Mouse (Mus musculus): ENCODE results near the gene Prtn3. TPM values are rescaled to one million over a fixed set of nuclear protein-coding genes. Genes with fewer than 3 reads are reported as not detected.

The Prtn3 gene
- polyA plus RNA-seq (2012; rRNA removed), result 18.0 and 28.0 TPM in 2 replicates

GRCm38 (mm10) chr10:79874290-79874862, at the start of gene Prtn3, which contains the start of gene Plppr3:
Gene Prtn3 (plus strand): TSS chr10:79874476.
Gene Plppr3 (minus strand): TSS chr10:79874634.
- peak; percentile 94 for DNase-seq (ENCODE audit: low read depth)
- TF ChIP-seq POLR2A (IDR thresholded peaks at IDR 0.05; ENCODE audit: borderline replicate concordance, extremely low read depth, insufficient read depth, insufficient read length, poor library complexity, severe bottlenecking) (peak; percentile 81), CTCF (IDR thresholded peaks at IDR 0.05; ENCODE audit: borderline replicate concordance, extremely low read depth, insufficient read depth, insufficient read length) (no peak)

- TF ChIP-seq CTCF (IDR thresholded peaks at IDR 0.05; ENCODE audit: borderline replicate concordance, extremely low read depth, insufficient read depth, insufficient read length) (no peak), POLR2A (IDR thresholded peaks at IDR 0.05; ENCODE audit: borderline replicate concordance, extremely low read depth, insufficient read depth, insufficient read length, poor library complexity, severe bottlenecking) (no peak)
- DNase-seq (ENCODE audit: low read depth), result no peak
Measured at GRCm38 (mm10) chr10:79831583-79831982, 42.7 kb upstream of the Prtn3 start.

- TF ChIP-seq POLR2A (IDR thresholded peaks at IDR 0.05; ENCODE audit: borderline replicate concordance, extremely low read depth, insufficient read depth, insufficient read length, poor library complexity, severe bottlenecking) (no peak), CTCF (IDR thresholded peaks at IDR 0.05; ENCODE audit: borderline replicate concordance, extremely low read depth, insufficient read depth, insufficient read length) (no peak)
- no peak for DNase-seq (ENCODE audit: low read depth)
Measured at GRCm38 (mm10) chr10:79832026-79832785, 42.1 kb upstream of the Prtn3 start.

GRCm38 (mm10) chr10:79832786-79833181, 41.5 kb upstream of the Prtn3 start:
- TF ChIP-seq CTCF (IDR thresholded peaks at IDR 0.05; ENCODE audit: borderline replicate concordance, extremely low read depth, insufficient read depth, insufficient read length) (no peak), POLR2A (IDR thresholded peaks at IDR 0.05; ENCODE audit: borderline replicate concordance, extremely low read depth, insufficient read depth, insufficient read length, poor library complexity, severe bottlenecking) (no peak)
- DNase-seq (ENCODE audit: low read depth), result no peak

- TF ChIP-seq CTCF (IDR thresholded peaks at IDR 0.05; ENCODE audit: borderline replicate concordance, extremely low read depth, insufficient read depth, insufficient read length), result peak; percentile 98
- TF ChIP-seq POLR2A (IDR thresholded peaks at IDR 0.05; ENCODE audit: borderline replicate concordance, extremely low read depth, insufficient read depth, insufficient read length, poor library complexity, severe bottlenecking), result no peak
- DNase-seq (ENCODE audit: low read depth), result peak; percentile 88
Measured at GRCm38 (mm10) chr10:79834769-79835398, 39.4 kb upstream of the Prtn3 start.

GRCm38 (mm10) chr10:79836918-79837317, 37.4 kb upstream of the Prtn3 start:
- TF ChIP-seq CTCF (IDR thresholded peaks at IDR 0.05; ENCODE audit: borderline replicate concordance, extremely low read depth, insufficient read depth, insufficient read length) (peak; percentile 18; the same call in 1 of the 2 replicates), POLR2A (IDR thresholded peaks at IDR 0.05; ENCODE audit: borderline replicate concordance, extremely low read depth, insufficient read depth, insufficient read length, poor library complexity, severe bottlenecking) (no peak)
- no peak for DNase-seq (ENCODE audit: low read depth)

- no peak for DNase-seq (ENCODE audit: low read depth)
- TF ChIP-seq CTCF (IDR thresholded peaks at IDR 0.05; ENCODE audit: borderline replicate concordance, extremely low read depth, insufficient read depth, insufficient read length) (no peak), POLR2A (IDR thresholded peaks at IDR 0.05; ENCODE audit: borderline replicate concordance, extremely low read depth, insufficient read depth, insufficient read length, poor library complexity, severe bottlenecking) (no peak)
Measured at GRCm38 (mm10) chr10:79838151-79838550, 36.1 kb upstream of the Prtn3 start.

- no peak for TF ChIP-seq POLR2A (IDR thresholded peaks at IDR 0.05; ENCODE audit: borderline replicate concordance, extremely low read depth, insufficient read depth, insufficient read length, poor library complexity, severe bottlenecking)
- no peak for TF ChIP-seq CTCF (IDR thresholded peaks at IDR 0.05; ENCODE audit: borderline replicate concordance, extremely low read depth, insufficient read depth, insufficient read length)
- DNase-seq (ENCODE audit: low read depth), result no peak
Measured at GRCm38 (mm10) chr10:79840091-79840490, 34.2 kb upstream of the Prtn3 start.

- DNase-seq (ENCODE audit: low read depth), result peak; percentile 78
- 0 out of 2 replicates have a peak, but pooled peaks have one; percentile 10 for TF ChIP-seq POLR2A (IDR thresholded peaks at IDR 0.05; ENCODE audit: borderline replicate concordance, extremely low read depth, insufficient read depth, insufficient read length, poor library complexity, severe bottlenecking)
- TF ChIP-seq CTCF (IDR thresholded peaks at IDR 0.05; ENCODE audit: borderline replicate concordance, extremely low read depth, insufficient read depth, insufficient read length), result no peak
Measured at GRCm38 (mm10) chr10:79840644-79841551, 33.4 kb upstream of the Prtn3 start.

GRCm38 (mm10) chr10:79842322-79842721, 32.0 kb upstream of the Prtn3 start:
- TF ChIP-seq CTCF (IDR thresholded peaks at IDR 0.05; ENCODE audit: borderline replicate concordance, extremely low read depth, insufficient read depth, insufficient read length) (no peak), POLR2A (IDR thresholded peaks at IDR 0.05; ENCODE audit: borderline replicate concordance, extremely low read depth, insufficient read depth, insufficient read length, poor library complexity, severe bottlenecking) (no peak)

More at GRCm38 (mm10) chr10:79842322-79842721, 32.0 kb upstream of the Prtn3 start:
- no peak for DNase-seq (ENCODE audit: low read depth)

Data from brain, embryonic 14.5 days (tissue).